Mouse (Mus musculus) midbrain, embryonic 15.5 days (tissue): ENCODE data around the gene Egf. TPM values are rescaled to one million over a fixed set of nuclear protein-coding genes. Genes with fewer than 3 reads are reported as not detected.

Experiments
- ATAC-seq: fragments of 200-750 bp; cut with Nextera tagmentation; replicated peaks from 2 replicates; pipeline ENCODE4 v1.8.0; 2017; ENCODE audit warnings: moderate TSS enrichment
- H3K27ac ChIP-seq: fragments of 300-500 bp; sonication (generic); 2 replicates; pipeline ENCODE4 v1.5.1; 2015; ENCODE audit warnings: mild to moderate bottlenecking, inconsistent platforms
- H3K27me3 ChIP-seq: fragments of 300-500 bp; sonication (generic); replicated peaks from 2 replicates; pipeline ENCODE4 v1.6.1; 2015; ENCODE audit warnings: inconsistent platforms
- H3K36me3 ChIP-seq: fragments of 300-500 bp; sonication (generic); replicated peaks from 2 replicates; pipeline ENCODE4 v1.6.1; 2015; ENCODE audit warnings: inconsistent platforms
- H3K4me1 ChIP-seq: fragments of 300-500 bp; sonication (generic); 2 replicates; pipeline ENCODE4 v1.6.1; 2015; ENCODE audit warnings: inconsistent platforms
- H3K4me2 ChIP-seq: fragments of 300-500 bp; sonication (generic); 2 replicates; pipeline ENCODE4 v1.6.1; 2015; ENCODE audit warnings: inconsistent platforms, mild to moderate bottlenecking, moderate library complexity
- H3K4me3 ChIP-seq: fragments of 300-500 bp; sonication (generic); 2 replicates; pipeline ENCODE4 v1.5.1; 2015; ENCODE audit warnings: mild to moderate bottlenecking, inconsistent platforms
- H3K9ac ChIP-seq: fragments of 300-500 bp; sonication (generic); 2 replicates; pipeline ENCODE4 v1.6.1; 2015; ENCODE audit warnings: mild to moderate bottlenecking, inconsistent platforms
- H3K9me3 ChIP-seq: fragments of 300-500 bp; sonication (generic); 2 replicates; pipeline ENCODE4 v1.6.1; 2016; ENCODE audit warnings: inconsistent platforms
- WGBS: fragments of 180-500 bp; shearing (Covaris S2); methylation state at CpG from one replicate; pipeline ENCODE4 v1.1.7; 2015; ENCODE audit warnings: mixed read lengths; 5-methylcytosine and 5-hydroxymethylcytosine counted together
- polyA plus RNA-seq: library from polyadenylated mRNA; unstranded; fragments of >200 nt; fragmentation: Nextera tagmentation; extraction: Ambion mirVana; gene quantifications from 2 replicates; pipeline ENCODE4 v1.2.1, GENCODE M21; 2015

The Egf gene
- polyA plus RNA-seq, 1 experiment from 2014 or later = 2.2 TPM

DNA sequence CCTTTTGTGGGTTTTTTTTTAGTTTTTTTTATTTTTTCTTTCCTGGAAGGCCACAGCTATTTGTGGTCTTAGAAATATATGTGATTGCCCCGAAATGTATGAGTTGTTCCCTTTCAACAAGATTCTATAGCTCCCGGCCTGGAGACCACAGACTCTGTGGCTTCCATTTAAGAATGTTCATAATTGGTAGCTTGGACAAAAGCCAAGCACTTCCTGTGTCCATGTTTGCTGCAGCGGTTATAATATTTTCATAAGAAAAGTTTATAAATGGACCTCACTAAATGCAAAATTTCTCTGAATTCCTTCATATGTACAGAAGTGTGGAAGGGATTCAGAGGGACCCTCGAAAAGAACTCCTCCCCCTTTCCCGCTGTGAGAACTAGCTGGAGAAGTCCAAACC is 108.3 kb downstream of the Egf start:
- H3K4me2 ChIP-seq = no peak overlapping the region
- no peak overlapping the region for H3K9ac ChIP-seq
- WGBS = 82% methylated on average over 5 of the region's 5 CpGs
- H3K4me1 ChIP-seq = no peaks in the 10 kb centered on the region
- H3K9me3 ChIP-seq = no peaks in the 10 kb centered on the region
- no peak overlapping the region for H3K4me3 ChIP-seq
- no peaks in the 10 kb centered on the region for H3K36me3 ChIP-seq
- no peak for ATAC-seq
- H3K27ac ChIP-seq = no peak overlapping the region
- no peaks in the 10 kb centered on the region for H3K27me3 ChIP-seq

DNA sequence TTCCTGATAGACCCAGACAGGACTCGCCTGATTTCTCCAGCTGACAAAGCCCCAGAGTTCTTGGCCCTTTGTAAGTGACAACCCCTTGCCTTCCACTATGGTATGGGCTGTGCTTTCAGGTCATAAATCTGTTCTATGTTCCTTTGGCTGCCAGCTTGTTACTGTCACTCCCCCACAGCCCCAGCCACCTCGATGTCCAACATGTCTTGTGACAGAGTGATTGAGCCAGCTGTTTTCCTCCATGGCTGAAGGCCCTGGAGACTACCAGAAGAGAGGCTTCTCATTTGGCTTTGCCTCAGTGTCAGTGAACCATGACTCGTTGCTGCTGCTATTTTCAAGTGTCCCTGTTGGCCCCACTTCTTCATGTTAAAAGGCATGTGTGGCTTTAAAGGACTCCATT is 109.7 kb downstream of the Egf start:
- Histone ChIP-seq H3K27ac (no peak overlapping the region), H3K4me3 (no peak overlapping the region), H3K4me1 (no peaks in the 10 kb centered on the region), H3K9me3 (no peaks in the 10 kb centered on the region), H3K27me3 (no peaks in the 10 kb centered on the region), H3K9ac (no peak overlapping the region), H3K4me2 (no peak overlapping the region), H3K36me3 (no peaks in the 10 kb centered on the region)
- 61% methylated on average over 3 of the region's 3 CpGs for WGBS
- no peak for ATAC-seq

DNA sequence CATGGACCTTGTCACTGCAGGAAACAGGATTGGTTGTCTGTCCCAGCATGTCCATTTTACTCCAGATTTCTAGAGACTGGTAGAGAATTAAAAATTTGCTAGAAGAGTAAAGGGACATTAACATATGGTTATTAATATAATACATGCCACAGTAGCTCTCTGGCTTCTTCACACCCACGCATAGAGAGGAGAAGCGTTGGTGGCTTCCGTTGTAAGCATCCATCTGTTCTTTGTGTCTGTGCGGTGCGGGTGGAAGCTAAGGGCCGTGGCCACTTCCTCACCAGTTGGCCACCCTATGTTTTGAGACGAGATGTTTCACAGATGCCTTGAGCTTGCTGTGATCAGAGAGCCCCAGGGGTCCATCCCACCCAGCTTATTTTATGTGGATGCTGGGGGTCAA is 113.5 kb downstream of the Egf start:
- no peak for ATAC-seq
- Histone ChIP-seq H3K4me1 (no peaks in the 10 kb centered on the region), H3K4me3 (no peak overlapping the region), H3K9me3 (no peaks in the 10 kb centered on the region), H3K27me3 (no peaks in the 10 kb centered on the region), H3K9ac (no peak overlapping the region), H3K36me3 (no peaks in the 10 kb centered on the region), H3K27ac (no peak overlapping the region), H3K4me2 (no peak overlapping the region)
- 86% methylated on average over 7 of the region's 7 CpGs for WGBS

DNA sequence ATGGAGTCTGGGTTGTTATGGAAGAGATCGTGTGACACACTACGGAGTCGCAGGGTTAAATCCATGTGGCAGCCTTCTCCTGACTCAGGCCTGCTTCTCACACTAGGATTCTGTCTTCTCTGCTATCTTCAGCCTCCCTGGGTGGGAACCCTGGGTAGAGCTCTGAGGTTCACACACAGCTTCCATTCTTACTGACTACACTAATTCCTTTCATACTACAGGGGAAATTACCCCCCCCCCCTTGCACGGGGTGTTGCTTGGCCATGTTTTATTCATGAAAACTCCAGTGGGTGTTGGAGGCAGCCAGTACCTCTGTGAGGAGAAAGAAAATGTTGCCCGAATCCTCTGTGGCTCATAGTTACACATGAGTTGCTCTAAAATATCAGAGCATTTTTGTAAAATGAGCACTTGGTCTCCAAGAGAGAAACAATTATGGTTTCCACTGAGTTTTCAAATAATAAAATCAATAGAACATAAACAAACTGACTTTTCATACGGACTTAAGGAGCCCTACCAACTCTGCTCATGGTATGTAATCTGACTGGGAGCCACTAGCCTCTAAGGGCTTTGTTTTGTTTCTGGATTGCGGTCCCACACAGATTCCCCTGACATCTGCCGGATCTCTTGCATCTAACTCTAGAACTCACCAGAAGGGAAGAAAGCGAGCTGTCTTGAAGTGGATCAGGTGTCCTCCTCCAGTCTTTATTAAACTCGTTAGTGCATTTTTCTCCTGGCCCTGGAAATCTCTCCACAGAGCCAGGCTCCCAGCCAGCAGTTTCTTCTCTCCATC is 114.7 kb downstream of the Egf start:
- peak; percentile 76 for ATAC-seq
- no peak overlapping the region for H3K4me2 ChIP-seq
- no peak overlapping the region for H3K27ac ChIP-seq
- no peaks in the 10 kb centered on the region for H3K27me3 ChIP-seq
- H3K4me3 ChIP-seq = no peak overlapping the region
- no peaks in the 10 kb centered on the region for H3K4me1 ChIP-seq
- H3K9ac ChIP-seq = no peak overlapping the region
- no peaks in the 10 kb centered on the region for H3K9me3 ChIP-seq
- 43% methylated on average over 10 of the region's 10 CpGs for WGBS
- no peaks in the 10 kb centered on the region for H3K36me3 ChIP-seq

DNA sequence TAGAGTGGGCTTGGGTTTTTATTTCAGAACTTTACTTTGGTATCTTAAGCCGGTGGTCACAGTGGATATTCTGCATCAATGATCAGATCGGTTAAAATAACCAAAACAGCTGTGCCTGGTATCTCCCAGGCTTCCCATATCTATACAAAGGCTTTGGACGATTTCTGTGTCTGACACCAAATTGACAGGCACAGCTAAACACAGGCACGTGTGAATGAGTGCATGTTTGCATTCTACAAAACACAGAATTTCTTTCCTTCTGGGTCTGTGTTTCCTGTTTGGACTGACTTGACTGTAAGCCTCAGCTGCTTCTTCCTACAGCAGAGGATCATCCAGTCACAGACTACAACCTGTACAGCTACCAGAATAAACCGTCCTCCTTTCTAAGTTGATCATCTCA is 115.4 kb downstream of the Egf start:
- no peak overlapping the region for H3K27ac ChIP-seq

DNA sequence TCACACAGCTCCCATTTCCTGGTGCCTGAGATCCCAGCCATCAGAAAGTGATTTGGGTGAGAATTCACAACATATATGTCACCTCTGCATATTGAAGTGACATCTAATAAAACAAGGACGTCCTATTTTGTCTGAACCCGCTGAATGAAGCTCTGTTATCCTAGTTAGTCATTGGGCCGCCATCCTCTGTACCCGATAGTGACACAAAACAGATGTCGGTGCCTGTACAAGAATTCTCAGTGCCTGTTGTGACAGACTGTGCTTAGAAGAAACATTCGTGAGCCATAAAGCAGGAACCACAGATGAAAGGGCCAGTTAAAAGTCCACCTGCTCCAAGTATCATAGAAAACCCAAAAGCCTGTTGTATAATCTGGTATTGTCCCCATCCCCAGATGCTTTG is 117.7 kb downstream of the Egf start:
- Histone ChIP-seq H3K27ac (no peak overlapping the region), H3K9ac (no peak overlapping the region), H3K9me3 (no peaks in the 10 kb centered on the region), H3K4me1 (0 out of 2 replicates have a peak, but pooled peaks cover 3% of the 10 kb centered on the region), H3K36me3 (no peaks in the 10 kb centered on the region), H3K4me2 (no peak overlapping the region), H3K4me3 (no peak overlapping the region), H3K27me3 (no peaks in the 10 kb centered on the region)
- ATAC-seq = no peak
- 93% methylated on average over 6 of the region's 6 CpGs for WGBS

More for the DNA sequence above, 115.4 kb downstream of the Egf start:
- no peaks in the 10 kb centered on the region for H3K36me3 ChIP-seq
- no peaks in the 10 kb centered on the region for H3K4me1 ChIP-seq
- 66% methylated on average over 5 of the region's 5 CpGs for WGBS
- ATAC-seq = no peak
- H3K4me3 ChIP-seq = no peak overlapping the region
- no peak overlapping the region for H3K4me2 ChIP-seq
- no peak overlapping the region for H3K9ac ChIP-seq
- H3K27me3 ChIP-seq = no peaks in the 10 kb centered on the region
- H3K9me3 ChIP-seq = no peaks in the 10 kb centered on the region

DNA sequence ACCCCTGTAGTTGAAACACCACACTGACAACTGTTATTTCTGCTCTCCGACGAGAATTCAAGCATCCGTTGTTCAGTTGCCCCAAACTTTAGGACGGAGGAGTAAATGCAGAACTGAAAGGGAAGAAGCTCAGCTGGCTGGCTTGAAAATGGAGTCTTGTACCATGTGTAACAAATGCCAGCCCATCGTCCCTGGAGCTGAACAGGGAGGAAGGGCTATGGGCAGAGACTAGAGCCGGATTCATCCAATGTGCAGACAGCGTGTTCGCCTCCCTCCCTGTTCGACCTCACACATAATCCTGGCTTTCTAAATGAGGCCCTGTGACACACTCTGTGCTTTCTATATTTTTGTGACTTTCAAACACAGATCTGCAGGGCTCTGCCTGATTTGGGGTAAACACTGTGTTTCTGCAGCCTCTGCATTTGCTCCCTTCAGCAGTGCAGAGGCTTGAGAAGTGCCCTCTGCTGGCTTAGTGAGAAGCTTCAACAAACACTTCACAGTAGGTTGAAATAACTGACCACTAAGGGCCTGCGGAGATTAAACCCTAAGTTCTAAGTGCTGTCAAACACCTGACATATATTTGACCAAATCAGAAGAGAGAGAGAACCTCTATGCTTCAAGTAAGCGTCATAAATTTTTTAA is 120.7 kb downstream of the Egf start:
- Histone ChIP-seq H3K27me3 (no peaks in the 10 kb centered on the region), H3K4me1 (0 out of 2 replicates have a peak, but pooled peaks cover 3% of the 10 kb centered on the region), H3K9me3 (no peaks in the 10 kb centered on the region), H3K27ac (0 out of 2 replicates have a peak overlapping the region, but pooled peaks have one; percentile 25), H3K9ac (no peak overlapping the region), H3K4me2 (no peak overlapping the region), H3K4me3 (no peak overlapping the region), H3K36me3 (no peaks in the 10 kb centered on the region)
- peak; percentile 86 for ATAC-seq
- 82% methylated on average over 11 of the region's 11 CpGs for WGBS

DNA sequence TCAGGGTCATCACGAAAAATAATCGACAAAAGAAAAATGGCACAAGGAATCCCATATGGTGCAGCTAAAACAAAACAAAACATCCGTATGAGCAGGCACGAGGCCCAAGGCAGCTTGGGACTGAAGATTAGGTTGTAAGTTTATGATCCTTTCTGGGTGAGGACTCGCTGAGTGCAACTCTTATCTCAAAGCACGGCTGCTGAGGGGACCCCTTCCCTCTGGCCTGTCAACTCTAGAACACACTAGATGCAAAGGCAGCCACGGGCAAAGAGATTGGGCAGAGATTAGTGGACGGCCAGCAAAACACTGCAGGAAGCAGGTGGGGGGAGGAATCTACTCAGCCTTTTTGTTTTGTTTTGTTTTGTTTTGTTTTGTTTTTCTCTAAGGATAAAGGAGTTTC is 121.6 kb downstream of the Egf start:
- 68% methylated on average over 8 of the region's 8 CpGs for WGBS
- Histone ChIP-seq H3K27ac (no peak overlapping the region), H3K4me3 (no peak overlapping the region), H3K9ac (no peak overlapping the region), H3K36me3 (no peaks in the 10 kb centered on the region), H3K4me1 (0 out of 2 replicates have a peak, but pooled peaks cover 3% of the 10 kb centered on the region), H3K4me2 (no peak overlapping the region), H3K9me3 (no peaks in the 10 kb centered on the region), H3K27me3 (no peaks in the 10 kb centered on the region)
- no peak for ATAC-seq

DNA sequence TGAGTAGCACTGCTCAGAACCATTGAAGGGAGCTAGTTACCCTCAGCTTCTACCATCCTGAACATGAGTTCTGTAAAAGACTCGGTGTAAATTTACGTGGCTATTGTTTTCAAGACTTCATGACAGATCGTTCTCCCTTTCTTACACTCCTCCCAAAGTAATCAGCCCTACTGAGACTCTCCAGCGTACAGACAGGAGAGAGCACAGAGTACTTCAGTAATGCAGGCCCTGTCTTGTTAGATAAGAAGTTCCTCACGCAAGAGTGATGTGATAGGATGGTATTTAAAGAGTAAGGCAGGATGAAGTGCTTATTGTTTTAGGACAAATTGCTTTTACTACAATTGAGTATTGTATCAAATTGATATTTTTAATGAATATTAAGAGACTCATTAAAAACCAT is 123.3 kb downstream of the Egf start:
- no peak overlapping the region for H3K27ac ChIP-seq
- H3K4me2 ChIP-seq = no peak overlapping the region
- H3K4me1 ChIP-seq = 0 out of 2 replicates have a peak, but pooled peaks cover 3% of the 10 kb centered on the region
- no peaks in the 10 kb centered on the region for H3K9me3 ChIP-seq
- 96% methylated on average over 5 of the region's 5 CpGs for WGBS
- no peaks in the 10 kb centered on the region for H3K27me3 ChIP-seq
- no peak for ATAC-seq
- no peaks in the 10 kb centered on the region for H3K36me3 ChIP-seq
- H3K4me3 ChIP-seq = no peak overlapping the region
- H3K9ac ChIP-seq = no peak overlapping the region

DNA sequence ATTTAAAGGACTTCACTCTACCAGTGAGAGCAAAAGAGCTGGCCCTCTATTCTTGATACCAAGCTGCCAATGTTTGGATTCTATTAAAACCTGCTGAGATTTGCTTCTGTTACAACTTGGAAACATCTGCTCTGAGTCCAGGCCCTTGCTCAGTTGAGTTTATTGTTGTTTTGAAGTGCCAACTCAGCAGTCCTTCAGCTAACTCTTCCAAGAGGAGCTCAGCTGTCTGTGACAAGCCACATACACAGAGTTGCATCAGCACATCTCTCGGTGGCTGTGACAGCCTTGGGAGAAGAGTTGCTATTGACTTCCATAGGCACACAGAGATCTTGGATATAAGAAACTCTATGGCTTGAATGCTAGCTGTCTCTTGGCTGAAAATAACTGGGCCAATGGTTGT is 124.1 kb downstream of the Egf start:
- Histone ChIP-seq H3K27me3 (no peaks in the 10 kb centered on the region), H3K9ac (no peak overlapping the region), H3K4me3 (no peak overlapping the region), H3K36me3 (no peaks in the 10 kb centered on the region), H3K27ac (no peak overlapping the region), H3K4me1 (0 out of 2 replicates have a peak, but pooled peaks cover 3% of the 10 kb centered on the region), H3K9me3 (no peaks in the 10 kb centered on the region), H3K4me2 (no peak overlapping the region)
- 88% methylated on average over 1 of the region's 1 CpGs for WGBS
- ATAC-seq = no peak
